27 mouse cellular contexts compared by ENCODE assay signal in the genomic region with DNA sequence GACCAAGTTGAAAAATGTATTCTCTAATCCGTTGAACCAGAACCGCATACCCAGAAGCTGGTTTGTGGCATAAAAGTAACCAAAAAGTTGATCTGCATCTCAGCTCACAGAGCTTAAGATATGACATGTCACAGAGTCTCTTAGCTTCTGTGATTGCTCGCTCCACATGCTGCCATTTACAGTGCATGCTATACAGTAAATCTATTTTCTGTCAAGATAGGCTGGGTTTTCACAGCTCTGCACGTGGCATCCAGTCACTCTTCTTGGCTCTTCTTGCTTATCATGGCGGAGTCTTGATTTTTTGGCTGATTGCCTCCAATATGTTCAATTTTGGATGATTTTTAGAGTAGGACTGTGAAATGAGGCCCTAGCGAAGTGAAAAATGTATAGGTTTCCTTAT.
"Had no signal": no experiment of that assay in that cellular context is flagged by ENCODE, and none has a peak within 500 bp of the region (broad histone marks: within the 10 kb centered on the region; RNA-seq: fewer than 3 reads in every experiment).

No protein-coding gene starts in this region.

- H3K4me2 ChIP-seq: heart, embryonic 11.5 days; heart, embryonic 13.5 days; heart, embryonic 15.5 days; hindbrain, embryonic 13.5 days; hindbrain, embryonic 15.5 days; kidney, embryonic 15.5 days; limb, embryonic 13.5 days; limb, embryonic 15.5 days; liver, embryonic 12.5 days had no signal

- H3K36me3 ChIP-seq: heart, embryonic 13.5 days; heart, embryonic 15.5 days; hindbrain, embryonic 13.5 days; hindbrain, embryonic 15.5 days; kidney, embryonic 15.5 days; limb, embryonic 13.5 days; limb, embryonic 15.5 days; liver, embryonic 12.5 days had no signal

- H3K9me3 ChIP-seq: heart, embryonic 13.5 days; heart, embryonic 15.5 days; hindbrain, embryonic 13.5 days; hindbrain, embryonic 15.5 days; kidney, embryonic 15.5 days; limb, embryonic 13.5 days; limb, embryonic 15.5 days; liver, embryonic 12.5 days had no signal

- H3K9ac ChIP-seq: heart, embryonic 13.5 days; heart, embryonic 15.5 days; hindbrain, embryonic 13.5 days; hindbrain, embryonic 15.5 days; kidney, embryonic 15.5 days; limb, embryonic 13.5 days; limb, embryonic 15.5 days; liver, embryonic 12.5 days; liver, embryonic 14.5 days had no signal

- ATAC-seq: hindbrain, postnatal 0 days; intestine, embryonic 16.5 days; liver, embryonic 12.5 days had no signal

- DNase-seq: gastrocnemius, postnatal 14 days; gastrocnemius, postnatal 36 days; heart, adult 11 months; heart, adult 2 months; heart, postnatal 14 days; heart, postnatal 36 days; kidney, adult 11 months; kidney, adult 2 months; kidney, adult 9 months; kidney, postnatal 14 days; kidney, postnatal 36 days; layer of hippocampus, adult 9-11 months; layer of hippocampus, postnatal 36 days; left cerebral cortex, postnatal 4 days had no signal

- H3K4me1 ChIP-seq: heart, embryonic 13.5 days; heart, embryonic 15.5 days; hindbrain, embryonic 13.5 days; hindbrain, embryonic 15.5 days; kidney, embryonic 15.5 days; limb, embryonic 13.5 days; limb, embryonic 15.5 days; liver, embryonic 12.5 days had no signal

- H3K27ac ChIP-seq: heart, adult 2 months; heart, embryonic 13.5 days; heart, embryonic 15.5 days; hindbrain, embryonic 13.5 days; hindbrain, embryonic 15.5 days; hindbrain, postnatal 0 days; kidney, embryonic 15.5 days; kidney, postnatal 0 days; limb, embryonic 13.5 days; limb, embryonic 15.5 days; liver, embryonic 12.5 days; liver, embryonic 14.5 days had no signal

- H3K4me3 ChIP-seq: heart, adult 2 months; heart, embryonic 13.5 days; heart, embryonic 15.5 days; hindbrain, embryonic 13.5 days; hindbrain, embryonic 15.5 days; kidney, embryonic 15.5 days; limb, embryonic 13.5 days; limb, embryonic 15.5 days; liver, embryonic 12.5 days had no signal

- H3K27me3 ChIP-seq: heart, embryonic 13.5 days; heart, embryonic 15.5 days; hindbrain, embryonic 13.5 days; hindbrain, embryonic 15.5 days; kidney, embryonic 15.5 days; limb, embryonic 13.5 days; limb, embryonic 15.5 days; liver, embryonic 12.5 days had no signal
